Mouse (Mus musculus): ENCODE measurements around the gene Leo1. TPM values are rescaled to one million over a fixed set of nuclear protein-coding genes. Genes with fewer than 3 reads are reported as not detected.

Leo1 gene
- polyA plus RNA-seq, 1 experiment from 2014 or later, result 51.6 TPM

DNA sequence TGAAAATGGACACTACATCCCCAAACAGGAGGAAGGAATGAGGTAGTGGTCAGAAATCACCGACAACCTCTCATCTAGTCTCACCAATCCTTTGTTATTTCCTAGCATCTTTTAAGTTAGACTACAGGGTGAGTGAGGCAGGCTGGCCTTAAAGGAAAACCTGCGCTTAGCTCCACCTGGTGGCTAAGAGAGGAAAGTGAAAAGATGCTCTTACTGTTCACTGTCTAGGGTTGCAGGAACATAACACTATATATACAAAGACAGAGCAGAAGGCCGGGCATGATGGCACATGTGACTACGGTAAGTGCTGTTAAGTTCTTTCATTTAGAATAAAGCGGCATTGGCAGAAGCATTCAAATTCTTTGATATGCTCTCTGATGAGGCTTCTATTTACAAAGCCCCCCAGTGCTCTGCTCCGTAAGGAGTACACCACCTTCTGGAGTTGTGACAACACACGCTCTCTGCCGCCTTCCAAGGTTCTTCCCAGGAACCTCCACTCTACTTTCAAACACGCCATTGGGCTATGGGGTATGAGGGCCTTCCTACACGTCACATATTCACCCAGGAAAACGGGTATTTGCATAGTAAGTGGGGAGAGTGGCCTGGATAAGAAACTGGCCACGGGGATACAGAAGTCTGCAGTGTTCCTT, 74.3 kb downstream of the Leo1 start:
- Histone ChIP-seq H3K9me3 (no peaks in the 10 kb centered on the region), H3K4me3 (replicated peaks) (no peak overlapping the region), H3K27ac (no peak overlapping the region), H3K4me2 (no peak overlapping the region), H3K4me1 (replicated peaks) (no peaks in the 10 kb centered on the region), H3K27me3 (no peaks in the 10 kb centered on the region), H3K9ac (replicated peaks) (no peak overlapping the region), H3K36me3 (peaks cover 35% of the 10 kb centered on the region)
- ATAC-seq (ENCODE audit: insufficient number of reproducible peaks, insufficient read depth, low FRiP score, low TSS enrichment, low read depth), result no peak
- 66% methylated on average over 12 of the region's 12 CpGs for WGBS

Other genes with a start within 250 kb of the Leo1 start
- gene Myo5c, start 209.5 kb upstream of the Leo1 start, polyA plus RNA-seq (2016; fragmentation: Nextera tagmentation; extraction: Ambion mirVana), result 0.19 and 0.31 TPM in 2 replicates
- 23.8 and 25.6 TPM in 2 replicates for gene Gnb5, start 135.2 kb upstream of the Leo1 start, polyA plus RNA-seq (2016; fragmentation: Nextera tagmentation; extraction: Ambion mirVana)
- gene Bcl2l10, start 93.8 kb upstream of the Leo1 start, polyA plus RNA-seq (2016; fragmentation: Nextera tagmentation; extraction: Ambion mirVana), result not detected in 2 replicates
- gene Mapk6, start 31.5 kb upstream of the Leo1 start, polyA plus RNA-seq (2016; fragmentation: Nextera tagmentation; extraction: Ambion mirVana), result 114 TPM in 2 replicates
- gene Tmod3, start 118.1 kb downstream of the Leo1 start, polyA plus RNA-seq (2016; fragmentation: Nextera tagmentation; extraction: Ambion mirVana), result 90.8 and 95.9 TPM in 2 replicates
- 26.7 and 27.3 TPM in 2 replicates for gene Tmod2, start 169.8 kb downstream of the Leo1 start, polyA plus RNA-seq (2016; fragmentation: Nextera tagmentation; extraction: Ambion mirVana)
- 22.0 and 25.8 TPM in 2 replicates for gene Lysmd2, start 184.2 kb downstream of the Leo1 start, polyA plus RNA-seq (2016; fragmentation: Nextera tagmentation; extraction: Ambion mirVana)
- gene Scg3, start 242.5 kb downstream of the Leo1 start, polyA plus RNA-seq (2016; fragmentation: Nextera tagmentation; extraction: Ambion mirVana), result 0.13 and 0.78 TPM in 2 replicates